Mouse (Mus musculus) thymus, postnatal 25 days (tissue): ENCODE data around the gene Map7d1.

Source experiments
- DNase-seq: peaks from one replicate; pipeline ENCODE4 v3.0.0; 2022

Map7d1 gene

DNA sequence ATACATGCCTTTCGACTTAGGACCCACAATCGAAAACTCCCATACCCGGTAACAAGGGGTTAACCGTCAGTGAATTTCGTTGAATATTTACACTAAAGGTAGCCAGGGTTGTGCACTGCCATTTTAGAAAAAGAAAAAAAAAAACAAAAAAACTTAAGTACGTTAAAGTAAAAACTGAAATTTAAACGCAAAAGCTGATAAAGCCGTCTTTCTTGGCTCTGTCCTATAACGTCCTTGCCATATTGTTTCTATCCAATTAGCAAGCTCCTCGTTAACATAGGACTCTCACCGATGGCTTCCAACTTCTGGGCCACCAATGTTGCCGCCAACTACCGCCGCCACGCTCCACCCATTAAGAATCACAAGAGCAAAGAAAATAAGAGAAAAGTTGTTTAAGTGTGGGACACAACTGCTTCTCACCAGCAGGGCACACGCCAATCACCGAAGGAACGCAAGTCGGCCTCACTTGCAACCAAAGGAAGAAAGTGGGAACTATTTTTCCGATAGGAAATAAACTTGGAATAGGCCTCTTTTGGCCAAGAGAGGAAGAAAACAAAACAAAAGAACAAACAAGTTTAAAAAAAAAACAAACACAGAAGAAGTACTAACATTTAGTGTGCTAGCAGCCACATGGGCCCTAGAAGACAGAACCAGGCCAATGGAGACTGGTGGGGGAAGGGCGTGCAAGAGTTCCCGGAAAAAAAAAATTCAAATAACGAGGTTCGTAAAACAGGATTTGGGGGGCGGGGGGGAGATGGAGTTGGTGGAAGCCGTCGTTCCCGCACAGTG, 54.4 kb downstream of the Map7d1 start:
- DNase-seq = peak; percentile 54

DNA sequence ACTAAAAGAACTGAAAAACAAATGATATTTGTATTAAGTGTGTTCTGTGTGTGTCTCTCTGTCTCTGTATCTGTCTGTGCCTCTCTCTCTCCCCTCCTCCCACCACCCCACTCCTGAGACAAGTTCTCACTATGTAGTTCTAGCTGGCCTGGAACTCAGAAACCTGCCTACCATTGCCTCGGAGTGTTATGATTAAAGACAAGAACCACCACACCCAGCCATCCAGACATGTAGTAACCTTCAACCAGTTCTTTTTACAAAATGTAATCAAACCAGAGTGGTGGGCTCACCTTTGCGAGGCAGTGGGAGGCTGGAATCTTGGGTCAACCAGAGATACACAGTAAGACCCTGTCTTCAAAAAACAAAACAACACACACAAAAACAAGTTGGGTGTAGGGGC, 55.5 kb downstream of the Map7d1 start:
- no peak for DNase-seq

DNA sequence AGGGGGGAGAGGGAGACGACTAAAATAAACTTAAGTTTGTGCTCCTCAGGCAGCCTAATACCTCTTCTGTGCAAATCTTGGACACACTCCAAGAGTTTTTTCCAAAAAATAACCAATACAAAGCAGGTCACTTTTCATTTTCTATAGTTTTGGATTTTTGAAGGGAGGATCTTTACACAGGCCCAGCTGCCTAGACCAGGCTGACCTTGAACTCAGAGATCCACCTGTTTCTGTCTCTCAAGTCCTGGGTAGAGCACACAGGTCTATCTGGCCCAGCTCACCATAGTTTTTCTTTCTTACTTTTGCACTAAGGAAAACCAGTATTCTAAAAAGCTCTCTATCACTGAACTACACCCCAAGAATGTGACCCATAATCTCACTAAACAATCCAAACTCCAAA, 56.1 kb downstream of the Map7d1 start:
- DNase-seq = no peak

DNA sequence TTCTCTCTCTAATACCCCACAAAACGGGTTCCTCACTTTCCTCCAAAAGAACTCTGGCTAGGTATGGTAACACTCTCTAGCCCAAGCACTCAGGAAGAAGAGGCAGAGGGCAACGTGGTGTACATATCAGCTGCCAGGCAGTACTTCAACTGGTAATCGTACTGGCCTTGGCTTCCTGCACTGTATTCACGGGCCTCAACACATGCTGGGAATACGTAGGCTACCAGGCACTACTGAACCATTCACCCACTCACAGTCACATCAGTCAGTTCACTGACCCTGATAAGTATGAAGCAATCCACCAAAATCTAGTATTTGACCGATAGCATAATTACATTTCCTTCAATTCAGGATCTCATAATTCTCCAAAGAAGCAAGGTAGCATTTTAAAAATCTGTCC, 56.6 kb downstream of the Map7d1 start:
- DNase-seq = no peak

DNA sequence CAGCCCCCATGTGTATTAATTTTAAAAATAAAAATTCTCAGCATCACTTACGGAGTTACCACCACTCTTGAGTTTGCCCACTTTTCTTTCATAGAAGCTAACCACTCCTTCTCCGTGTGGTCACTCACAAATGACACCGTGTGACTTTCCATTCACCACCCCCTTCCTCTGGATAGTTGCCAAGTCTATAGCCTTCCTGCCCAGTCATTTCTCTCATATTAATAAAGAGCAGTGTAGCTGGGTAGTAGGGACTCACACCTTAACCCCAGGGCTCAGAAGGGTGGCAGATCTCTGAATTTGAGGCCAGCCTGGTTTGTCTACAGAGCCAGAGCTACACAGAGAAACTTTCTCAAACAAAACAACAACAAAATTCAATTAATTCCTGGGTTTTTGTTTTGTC, 58.7 kb downstream of the Map7d1 start:
- no peak for DNase-seq

DNA sequence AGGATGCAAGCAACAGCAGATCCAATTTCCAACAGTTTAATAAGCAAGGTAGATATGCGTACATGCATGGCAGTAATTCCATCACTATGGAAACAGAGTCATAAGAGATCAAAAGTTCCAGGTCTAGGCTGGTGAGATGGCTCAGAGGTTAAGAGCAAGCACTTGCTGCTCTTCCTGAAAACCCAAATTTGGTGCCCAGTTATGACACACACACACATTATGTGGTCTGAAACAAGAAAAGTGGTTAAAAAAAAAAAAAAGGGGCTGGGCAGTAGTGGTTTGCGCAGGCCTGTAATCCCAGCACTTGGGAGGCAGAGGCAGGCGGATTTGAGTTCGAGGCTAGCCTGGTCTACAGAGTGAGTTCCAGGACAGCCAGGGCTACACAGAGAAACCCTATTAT, 61.2 kb downstream of the Map7d1 start:
- no peak for DNase-seq

DNA sequence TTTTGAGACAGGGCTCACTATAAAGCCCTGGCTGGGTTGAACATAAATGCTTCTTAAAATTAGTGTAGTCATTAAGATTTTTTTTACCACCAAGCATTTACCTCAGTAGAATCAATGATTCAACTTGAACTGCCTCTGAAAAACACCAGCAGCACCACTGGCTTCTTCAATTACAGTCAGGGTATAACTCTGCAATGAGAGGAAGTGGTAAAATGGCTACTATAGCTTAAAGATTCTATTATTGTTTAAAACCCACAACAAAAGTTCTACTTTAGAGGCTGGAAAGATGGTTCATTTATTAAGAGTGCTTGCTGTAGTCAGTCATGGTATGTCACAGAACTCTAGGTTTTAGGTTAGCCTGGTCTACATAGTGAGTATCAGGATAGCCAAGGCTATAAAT, 61.9 kb downstream of the Map7d1 start:
- DNase-seq = no peak

DNA sequence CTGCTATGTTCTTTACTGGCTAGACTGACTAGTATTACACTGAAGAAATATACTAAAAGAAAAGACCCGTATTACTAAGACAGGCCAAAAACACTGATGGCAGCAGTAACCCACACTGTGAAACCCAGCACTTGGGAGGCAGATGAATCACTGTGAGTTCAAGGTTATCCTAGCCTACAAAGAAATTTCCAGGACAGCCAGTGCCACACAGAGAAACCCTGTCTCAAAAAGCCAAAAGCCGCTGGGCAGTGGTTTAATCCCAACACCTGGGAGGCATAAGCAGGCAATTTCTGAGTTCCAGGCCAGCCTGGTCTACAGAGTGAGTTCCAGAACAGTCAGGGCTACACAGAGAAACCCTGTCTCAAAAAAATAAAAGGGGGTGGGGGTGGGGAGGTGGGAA, 65.5 kb downstream of the Map7d1 start:
- no peak for DNase-seq

DNA sequence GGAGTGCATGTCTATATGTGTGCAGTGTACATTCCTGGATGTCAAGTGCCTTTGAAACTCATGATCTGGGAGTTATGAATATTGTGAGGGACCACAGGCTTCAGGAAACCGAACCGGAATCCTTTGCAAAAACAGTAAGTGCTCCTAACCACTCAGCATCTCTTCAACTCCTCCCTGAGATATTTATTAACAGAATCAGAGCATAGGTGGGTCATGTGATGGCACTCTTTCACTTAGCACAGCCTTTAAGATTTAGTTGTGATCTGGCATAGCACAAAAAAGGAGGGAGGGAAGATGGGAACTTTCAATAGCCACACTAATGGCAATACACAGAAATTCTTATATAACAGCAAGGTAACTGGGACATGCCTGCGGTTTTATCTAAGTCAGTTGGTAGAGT, 69.0 kb downstream of the Map7d1 start:
- no peak for DNase-seq

DNA sequence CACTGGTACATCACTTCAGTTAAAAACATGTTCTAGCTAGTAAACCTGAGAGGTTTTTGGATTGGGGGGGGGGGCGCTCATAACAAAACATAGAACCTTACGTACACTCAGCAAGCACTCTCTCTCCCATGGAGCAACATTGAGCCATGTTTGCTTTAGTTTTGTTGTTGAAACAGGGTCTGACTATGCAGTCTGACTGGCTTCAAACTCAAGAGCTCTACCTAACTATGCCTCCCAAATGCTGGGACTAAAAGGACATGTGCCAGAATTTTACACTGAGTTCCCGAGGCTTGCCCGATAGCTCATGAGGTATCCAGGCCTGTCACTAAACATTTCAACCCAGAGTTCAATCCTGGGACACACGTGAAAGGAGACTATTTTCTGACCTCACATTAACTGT, 73.1 kb downstream of the Map7d1 start:
- DNase-seq = no peak
